8 mouse cellular contexts compared by ENCODE assay signal in the genomic region with DNA sequence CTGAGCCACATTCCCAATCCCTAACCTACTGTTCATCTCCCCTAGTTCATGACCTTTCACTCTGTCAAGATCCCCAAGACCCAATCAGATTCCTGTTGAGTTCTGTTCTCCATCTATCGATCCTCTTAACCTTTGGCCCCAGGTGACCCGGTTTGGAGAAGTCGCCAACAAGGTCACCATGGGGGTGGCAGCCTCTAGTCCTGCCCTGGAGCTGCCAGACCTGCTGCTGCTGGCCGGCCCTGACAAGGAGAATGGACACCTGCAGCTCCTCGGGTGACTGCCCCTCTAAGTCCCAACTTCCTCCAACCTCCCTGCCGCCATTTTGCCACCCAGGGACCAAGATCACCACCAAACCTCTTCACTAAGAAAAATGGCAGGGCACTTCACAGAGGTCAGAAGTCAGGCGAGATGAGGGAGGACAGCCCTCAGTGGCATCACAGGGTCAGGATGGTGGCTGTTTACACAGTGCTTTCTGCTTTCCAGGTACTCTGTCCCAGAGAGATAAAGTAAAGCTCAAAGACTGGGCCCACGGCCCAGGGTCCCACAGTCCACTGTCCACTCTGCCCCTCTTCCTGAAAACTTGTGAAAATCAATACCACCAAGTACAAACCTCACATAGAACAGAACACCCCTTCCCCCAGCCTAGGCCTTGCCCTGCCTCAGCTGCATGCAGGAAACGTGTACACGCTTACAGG. TPM values are rescaled to one million over a fixed set of nuclear protein-coding genes. Genes with fewer than 3 reads are reported as not detected.
DNase-seq lines count a peak whose midpoint lies in the region; ATAC-seq lines count a peak whose summit lies in the region.

No protein-coding gene starts in this region.

- no peak overlapping the region for H3K27ac ChIP-seq in kidney, embryonic 16.5 days (ENCODE audit: low read length)
- H3K27ac ChIP-seq in embryonic facial prominence, embryonic 11.5 days (replicated peaks; ENCODE audit: low read depth, low read length) = no peak overlapping the region
- peak overlapping the region; percentile 98; the same call in 1 of the 2 replicates for H3K27ac ChIP-seq in hindbrain, embryonic 15.5 days (replicated peaks)
- H3K27ac ChIP-seq in midbrain, embryonic 16.5 days (ENCODE audit: low read length) = no peak overlapping the region

- no peak for ATAC-seq in kidney, embryonic 16.5 days (ENCODE audit: low FRiP score, low TSS enrichment)
- ATAC-seq in embryonic facial prominence, embryonic 11.5 days (replicated peaks; ENCODE audit: insufficient number of reproducible peaks, low FRiP score, low TSS enrichment, low read depth) = no peak
- no peak for ATAC-seq in hindbrain, embryonic 15.5 days (ENCODE audit: low FRiP score, low read depth)
- ATAC-seq in midbrain, embryonic 16.5 days = no peak

- H3K27me3 ChIP-seq in kidney, embryonic 16.5 days (ENCODE audit: insufficient read depth, low read length) = no peaks in the 10 kb centered on the region
- no peaks in the 10 kb centered on the region for H3K27me3 ChIP-seq in embryonic facial prominence, embryonic 11.5 days (ENCODE audit: control insufficient read depth, insufficient read depth, low read length)
- no peaks in the 10 kb centered on the region for H3K27me3 ChIP-seq in hindbrain, embryonic 15.5 days
- no peaks in the 10 kb centered on the region for H3K27me3 ChIP-seq in midbrain, embryonic 16.5 days (ENCODE audit: control insufficient read depth, insufficient read depth, low read depth, low read length)

- peaks cover 8% of the 10 kb centered on the region for H3K36me3 ChIP-seq in kidney, embryonic 16.5 days (ENCODE audit: insufficient read depth, low read length)
- no peaks in the 10 kb centered on the region for H3K36me3 ChIP-seq in embryonic facial prominence, embryonic 11.5 days (replicated peaks; ENCODE audit: control insufficient read depth, insufficient read depth, low read depth, low read length)
- H3K36me3 ChIP-seq in hindbrain, embryonic 15.5 days = peaks cover 11% of the 10 kb centered on the region
- H3K36me3 ChIP-seq in midbrain, embryonic 16.5 days (ENCODE audit: control insufficient read depth, insufficient read depth, low read length) = peaks cover 7% of the 10 kb centered on the region; the same call in 1 of the 2 replicates

- no peak overlapping the region for H3K9ac ChIP-seq in kidney, embryonic 16.5 days (replicated peaks; ENCODE audit: low read length)
- H3K9ac ChIP-seq in embryonic facial prominence, embryonic 11.5 days (replicated peaks; ENCODE audit: low read length) = peak overlapping the region; percentile 90
- peak overlapping the region; percentile 95 for H3K9ac ChIP-seq in hindbrain, embryonic 15.5 days
- peak overlapping the region; percentile 83 for H3K9ac ChIP-seq in midbrain, embryonic 16.5 days (ENCODE audit: low read depth, low read length)

- H3K4me3 ChIP-seq in kidney, embryonic 16.5 days (ENCODE audit: low read length) = peak overlapping the region; percentile 77
- H3K4me3 ChIP-seq in embryonic facial prominence, embryonic 11.5 days (ENCODE audit: low read depth, low read length) = peak overlapping the region; percentile 77
- H3K4me3 ChIP-seq in hindbrain, embryonic 15.5 days = peak overlapping the region; percentile 86
- peak overlapping the region; percentile 60 for H3K4me3 ChIP-seq in midbrain, embryonic 16.5 days (ENCODE audit: low read depth, low read length)

- peaks cover 10% of the 10 kb centered on the region for H3K4me1 ChIP-seq in kidney, embryonic 16.5 days (ENCODE audit: insufficient read depth, low read length)
- H3K4me1 ChIP-seq in embryonic facial prominence, embryonic 11.5 days (ENCODE audit: control insufficient read depth, insufficient read depth, low read length) = no peaks in the 10 kb centered on the region; the same call in 1 of the 2 replicates
- H3K4me1 ChIP-seq in hindbrain, embryonic 15.5 days (replicated peaks) = peaks cover 25% of the 10 kb centered on the region
- H3K4me1 ChIP-seq in midbrain, embryonic 16.5 days (ENCODE audit: control insufficient read depth, insufficient read depth, low read length) = peaks cover 23% of the 10 kb centered on the region

- 83% methylated on average over 10 of the region's 10 CpGs for WGBS in kidney, embryonic 16.5 days
- WGBS in embryonic facial prominence, embryonic 11.5 days = 85% methylated on average over 10 of the region's 10 CpGs
- 84% methylated on average over 10 of the region's 10 CpGs for WGBS in hindbrain, embryonic 15.5 days
- WGBS in midbrain, embryonic 16.5 days = 87% methylated on average over 10 of the region's 10 CpGs

- no peaks in the 10 kb centered on the region for H3K9me3 ChIP-seq in kidney, embryonic 16.5 days (ENCODE audit: low read length)
- H3K9me3 ChIP-seq in embryonic facial prominence, embryonic 11.5 days (replicated peaks; ENCODE audit: control insufficient read depth, low read length) = no peaks in the 10 kb centered on the region
- H3K9me3 ChIP-seq in hindbrain, embryonic 15.5 days = no peaks in the 10 kb centered on the region
- H3K9me3 ChIP-seq in midbrain, embryonic 16.5 days (replicated peaks; ENCODE audit: control insufficient read depth, low read length, poor library complexity, severe bottlenecking) = no peaks in the 10 kb centered on the region

- H3K4me2 ChIP-seq in kidney, embryonic 16.5 days (replicated peaks; ENCODE audit: low read depth, low read length) = peak overlapping the region; percentile 93
- H3K4me2 ChIP-seq in embryonic facial prominence, embryonic 11.5 days (ENCODE audit: low read depth, low read length) = peak overlapping the region; percentile 90
- H3K4me2 ChIP-seq in hindbrain, embryonic 15.5 days = peak overlapping the region; percentile 88
- H3K4me2 ChIP-seq in midbrain, embryonic 16.5 days (ENCODE audit: low read length) = peak overlapping the region; percentile 56

- no peak for DNase-seq in kidney, adult 8-10 months
- no peak for DNase-seq in embryonic facial prominence, embryonic 11.5 days (ENCODE audit: low spot score)
- no peak for DNase-seq in gastrocnemius, postnatal 10 days
- no peak for DNase-seq in T-cell, adult 2 months (ENCODE audit: low spot score)
- no peak for DNase-seq in left cerebral cortex, adult 8-10 months (ENCODE audit: low spot score in 2 of 2)

RNA-seq across cellular contexts. Expression of a gene that starts 1.1 kb away (rescaled TPM):
- polyA plus RNA-seq in kidney, embryonic 16.5 days (2015; fragmentation: Nextera tagmentation; extraction: Ambion mirVana) = 15.4 and 17.8 TPM in 2 replicates
- 10.8 and 11.2 TPM in 2 replicates for polyA plus RNA-seq in embryonic facial prominence, embryonic 11.5 days (2014; fragmentation: Nextera tagmentation; extraction: Ambion mirVana)
- polyA plus RNA-seq in hindbrain, embryonic 15.5 days (2015; fragmentation: Nextera tagmentation; extraction: Ambion mirVana) = 21.3 and 23.6 TPM in 2 replicates
- 24.2 and 29.8 TPM in 2 replicates for polyA plus RNA-seq in midbrain, embryonic 16.5 days (2015; fragmentation: Nextera tagmentation; extraction: Ambion mirVana)
- total RNA-seq in gastrocnemius, postnatal 10 days (2021) = 1 to 10 TPM; 4.3 to 5.7 TPM
- 10 to 100 TPM; 19.7 to 22.5 (median 20.8) TPM for total RNA-seq in left cerebral cortex, adult 8-10 months (2022)

RNA-seq across cellular contexts. Expression of a gene that starts 1.2 kb away (rescaled TPM):
- polyA plus RNA-seq in kidney, embryonic 16.5 days (2015; fragmentation: Nextera tagmentation; extraction: Ambion mirVana) = 117 and 127 TPM in 2 replicates
- polyA plus RNA-seq in embryonic facial prominence, embryonic 11.5 days (2014; fragmentation: Nextera tagmentation; extraction: Ambion mirVana) = 76.4 and 89.8 TPM in 2 replicates
- 148 and 165 TPM in 2 replicates for polyA plus RNA-seq in hindbrain, embryonic 15.5 days (2015; fragmentation: Nextera tagmentation; extraction: Ambion mirVana)
- 121 and 137 TPM in 2 replicates for polyA plus RNA-seq in midbrain, embryonic 16.5 days (2015; fragmentation: Nextera tagmentation; extraction: Ambion mirVana)
- total RNA-seq in gastrocnemius, postnatal 10 days (2021) = 10 to 100 TPM; 50.8 to 52.6 TPM
- 100 to 1,000 TPM; 186 to 208 (median 193) TPM for total RNA-seq in left cerebral cortex, adult 8-10 months (2022)

RNA-seq across cellular contexts. Expression of a gene that starts 26.9 kb away (rescaled TPM):
- 0.12 and 0.14 TPM in 2 replicates for polyA plus RNA-seq in kidney, embryonic 16.5 days (2015; fragmentation: Nextera tagmentation; extraction: Ambion mirVana)
- 0.07 TPM in 1 of 2 replicates, not detected in the other for polyA plus RNA-seq in embryonic facial prominence, embryonic 11.5 days (2014; fragmentation: Nextera tagmentation; extraction: Ambion mirVana)
- 0.10 and 0.18 TPM in 2 replicates for polyA plus RNA-seq in hindbrain, embryonic 15.5 days (2015; fragmentation: Nextera tagmentation; extraction: Ambion mirVana)
- polyA plus RNA-seq in midbrain, embryonic 16.5 days (2015; fragmentation: Nextera tagmentation; extraction: Ambion mirVana) = 0.16 and 0.17 TPM in 2 replicates
- 1,000 to 10,000 TPM; 2,219 to 2,666 TPM for total RNA-seq in gastrocnemius, postnatal 10 days (2021)
- total RNA-seq in left cerebral cortex, adult 8-10 months (2022) = 1 to 10 TPM in 2 of 4 experiments, under 1 TPM in 2; 0.63 to 2.2 (median 1.4) TPM

RNA-seq across cellular contexts. Expression of a gene that starts 29.7 kb away (rescaled TPM):
- 88.1 and 89.5 TPM in 2 replicates for polyA plus RNA-seq in kidney, embryonic 16.5 days (2015; fragmentation: Nextera tagmentation; extraction: Ambion mirVana)
- polyA plus RNA-seq in embryonic facial prominence, embryonic 11.5 days (2014; fragmentation: Nextera tagmentation; extraction: Ambion mirVana) = 61.1 and 66.4 TPM in 2 replicates
- 44.0 and 45.7 TPM in 2 replicates for polyA plus RNA-seq in hindbrain, embryonic 15.5 days (2015; fragmentation: Nextera tagmentation; extraction: Ambion mirVana)
- polyA plus RNA-seq in midbrain, embryonic 16.5 days (2015; fragmentation: Nextera tagmentation; extraction: Ambion mirVana) = 39.5 and 39.6 TPM in 2 replicates
- total RNA-seq in gastrocnemius, postnatal 10 days (2021) = 10 to 100 TPM; 61.5 to 68.3 TPM
- 10 to 100 TPM; 84.0 to 90.6 (median 87.5) TPM for total RNA-seq in left cerebral cortex, adult 8-10 months (2022)

RNA-seq across cellular contexts. Expression of a gene that starts 32.3 kb away (rescaled TPM):
- polyA plus RNA-seq in kidney, embryonic 16.5 days (2015; fragmentation: Nextera tagmentation; extraction: Ambion mirVana) = 6.9 and 7.7 TPM in 2 replicates
- not detected in 2 replicates for polyA plus RNA-seq in embryonic facial prominence, embryonic 11.5 days (2014; fragmentation: Nextera tagmentation; extraction: Ambion mirVana)
- polyA plus RNA-seq in hindbrain, embryonic 15.5 days (2015; fragmentation: Nextera tagmentation; extraction: Ambion mirVana) = 3.7 and 5.0 TPM in 2 replicates
- 3.9 and 4.2 TPM in 2 replicates for polyA plus RNA-seq in midbrain, embryonic 16.5 days (2015; fragmentation: Nextera tagmentation; extraction: Ambion mirVana)
- total RNA-seq in gastrocnemius, postnatal 10 days (2021) = not detected
- 1 to 10 TPM; 5.2 to 9.7 (median 6.4) TPM for total RNA-seq in left cerebral cortex, adult 8-10 months (2022)
